Mouse (Mus musculus): Measurements from ENCODE around the gene Olfr978. TPM values are rescaled to one million over a fixed set of nuclear protein-coding genes. Genes with fewer than 3 reads are reported as not detected.
"Not testable (repeated sequence)": the region's sequence is repeated elsewhere in the genome, so short reads cannot be mapped to it uniquely, and the experiment has no call there.

Gene Olfr978
- not detected in 2 replicates for total RNA-seq (2017)

GRCm38 (mm10) chr9:39991813-39992212 is at the start of gene Olfr978:
Gene Olfr978 (plus strand): TSS chr9:39992113.
- no peak for ATAC-seq (replicated peaks in 1 of 2; ENCODE audit: insufficient read depth in 1 of 2, low FRiP score in 2 of 2, low TSS enrichment in 1 of 2, low read depth in 1 of 2, poor library complexity in 2 of 2, severe bottlenecking in 2 of 2)

- no peak for ATAC-seq (replicated peaks in 1 of 2; ENCODE audit: insufficient read depth in 1 of 2, low FRiP score in 2 of 2, low TSS enrichment in 1 of 2, low read depth in 1 of 2, poor library complexity in 2 of 2, severe bottlenecking in 2 of 2)
These were observed 40.0 kb upstream of the Olfr978 start, which contains the start of gene Olfr975 for GRCm38 (mm10) chr9:39951946-39952345. Gene Olfr975 (minus strand): TSS chr9:39952046.

- not testable (repeated sequence) for ATAC-seq (replicated peaks in 1 of 2; ENCODE audit: insufficient read depth in 1 of 2, low FRiP score in 2 of 2, low TSS enrichment in 1 of 2, low read depth in 1 of 2, poor library complexity in 2 of 2, severe bottlenecking in 2 of 2)
These were observed 30.9 kb upstream of the Olfr978 start, which contains the start of gene Olfr976 for GRCm38 (mm10) chr9:39961033-39961432. Gene Olfr976 (minus strand): TSS chr9:39961133.

GRCm38 (mm10) chr9:39976581-39977145 is 15.2 kb upstream of the Olfr978 start:
- ATAC-seq (replicated peaks in 1 of 2; ENCODE audit: insufficient read depth in 1 of 2, low FRiP score in 2 of 2, low TSS enrichment in 1 of 2, low read depth in 1 of 2, poor library complexity in 2 of 2, severe bottlenecking in 2 of 2): not testable (repeated sequence)

GRCm38 (mm10) chr9:40003365-40003764 is 11.5 kb downstream of the Olfr978 start, which contains the start of gene Olfr979:
Gene Olfr979 (minus strand): TSS chr9:40003465.
- ATAC-seq (replicated peaks in 1 of 2; ENCODE audit: insufficient read depth in 1 of 2, low FRiP score in 2 of 2, low TSS enrichment in 1 of 2, low read depth in 1 of 2, poor library complexity in 2 of 2, severe bottlenecking in 2 of 2): no peak

GRCm38 (mm10) chr9:40009482-40009881 is 17.6 kb downstream of the Olfr978 start, which contains the start of gene Olfr980:
Gene Olfr980 (minus strand): TSS chr9:40009582.
- ATAC-seq (replicated peaks in 1 of 2; ENCODE audit: insufficient read depth in 1 of 2, low FRiP score in 2 of 2, low TSS enrichment in 1 of 2, low read depth in 1 of 2, poor library complexity in 2 of 2, severe bottlenecking in 2 of 2): no peak

- no peak for ATAC-seq (replicated peaks in 1 of 2; ENCODE audit: insufficient read depth in 1 of 2, low FRiP score in 2 of 2, low TSS enrichment in 1 of 2, low read depth in 1 of 2, poor library complexity in 2 of 2, severe bottlenecking in 2 of 2)
These were observed 29.3 kb downstream of the Olfr978 start, which contains the start of gene Olfr981 for GRCm38 (mm10) chr9:40021164-40021563. Gene Olfr981 (plus strand): TSS chr9:40021464.

Other genes with a start within 250 kb of the Olfr978 start
- gene Olfr967, start 245.9 kb upstream of the Olfr978 start, total RNA-seq (2017): not detected in 2 replicates
- not detected in 2 replicates for gene Olfr968, start 208.9 kb upstream of the Olfr978 start, total RNA-seq (2017)
- not detected in 2 replicates for gene Olfr969, start 201.2 kb upstream of the Olfr978 start, total RNA-seq (2017)
- not detected in 2 replicates for gene Olfr970, start 183.3 kb upstream of the Olfr978 start, total RNA-seq (2017)
- gene Olfr971, start 155.2 kb upstream of the Olfr978 start, total RNA-seq (2017): not detected in 2 replicates
- gene Olfr972, start 125.7 kb upstream of the Olfr978 start, total RNA-seq (2017): not detected in 2 replicates
- gene Olfr229, start 84.8 kb upstream of the Olfr978 start, total RNA-seq (2017): not detected in 2 replicates
- not detected in 2 replicates for gene Olfr974, start 54.6 kb upstream of the Olfr978 start, total RNA-seq (2017)
- not detected in 2 replicates for gene Olfr975, start 40.1 kb upstream of the Olfr978 start, total RNA-seq (2017)
- gene Olfr976, start 31.0 kb upstream of the Olfr978 start, total RNA-seq (2017): not detected in 2 replicates
- not detected in 2 replicates for gene Olfr979, start 11.4 kb downstream of the Olfr978 start, total RNA-seq (2017)
- not detected in 2 replicates for gene Olfr980, start 17.5 kb downstream of the Olfr978 start, total RNA-seq (2017)
- gene Olfr981, start 29.4 kb downstream of the Olfr978 start, total RNA-seq (2017): not detected in 2 replicates
- gene Olfr982, start 81.7 kb downstream of the Olfr978 start, total RNA-seq (2017): not detected in 2 replicates
- gene Olfr983, start 101.5 kb downstream of the Olfr978 start, total RNA-seq (2017): not detected in 2 replicates
- not detected in 2 replicates for gene Olfr984, start 122.1 kb downstream of the Olfr978 start, total RNA-seq (2017)
- gene Olfr985, start 138.1 kb downstream of the Olfr978 start, total RNA-seq (2017): not detected in 2 replicates
- not detected in 2 replicates for gene Tmem225, start 156.0 kb downstream of the Olfr978 start, total RNA-seq (2017)
- gene Olfr986, start 188.8 kb downstream of the Olfr978 start, total RNA-seq (2017): not detected in 2 replicates
- 5.3 and 5.4 TPM in 2 replicates for gene Zfp202, start 200.2 kb downstream of the Olfr978 start, total RNA-seq (2017)